Mouse (Mus musculus): ENCODE data around the gene Churc1. TPM values are rescaled to one million over a fixed set of nuclear protein-coding genes. Genes with fewer than 3 reads are reported as not detected.
A peak's percentile ranks its signal among the peaks of the same experiment; 100 is the strongest.

Churc1 gene
- polyA plus RNA-seq, 1 experiment = 32.2 TPM

GRCm38 (mm10) chr12:76832704-76833103, 67.4 kb downstream of the Churc1 start:
- Histone ChIP-seq H3K4me1 (ENCODE audit: control insufficient read depth, insufficient read depth, low read length) (no peaks in the 10 kb centered on the region), H3K27ac (ENCODE audit: control insufficient read depth, insufficient read depth, low read depth, low read length, poor library complexity) (no peak overlapping the region), H3K4me3 (replicated peaks; ENCODE audit: control insufficient read depth, low read depth, low read length) (no peak overlapping the region)
- TF ChIP-seq CTCF (IDR thresholded peaks at IDR 0.05; ENCODE audit: control insufficient read depth, insufficient read depth, low read length) (peak; percentile 70), POLR2A (IDR thresholded peaks at IDR 0.05; ENCODE audit: borderline replicate concordance, control insufficient read depth, low read depth, low read length) (no peak)
- 8% methylated on average over 3 of the region's 3 CpGs for WGBS

Other genes with a start within 250 kb of the Churc1 start
- 9.6 and 24.0 TPM in 2 replicates for gene Plekhg3, start 234.6 kb upstream of the Churc1 start, polyA plus RNA-seq (2011; ENCODE audit: insufficient read depth, insufficient read length, low replicate concordance, missing spikeins)
- gene Sptb, start 55.0 kb upstream of the Churc1 start, polyA plus RNA-seq (2011; ENCODE audit: insufficient read depth, insufficient read length, low replicate concordance, missing spikeins) = 89.3 and 102 TPM in 2 replicates
- gene Fntb, start 51 bp downstream of the Churc1 start, polyA plus RNA-seq (2011; ENCODE audit: insufficient read depth, insufficient read length, low replicate concordance, missing spikeins) = 12.5 and 15.7 TPM in 2 replicates
- gene Gpx2, start 30.0 kb downstream of the Churc1 start, polyA plus RNA-seq (2011; ENCODE audit: insufficient read depth, insufficient read length, low replicate concordance, missing spikeins) = 1.6 TPM in 1 of 2 replicates, not detected in the other
- 2.4 TPM in 1 of 2 replicates, not detected in the other for gene Rab15, start 57.4 kb downstream of the Churc1 start, polyA plus RNA-seq (2011; ENCODE audit: insufficient read depth, insufficient read length, low replicate concordance, missing spikeins)
- gene Max, start 196.7 kb downstream of the Churc1 start, polyA plus RNA-seq (2011; ENCODE audit: insufficient read depth, insufficient read length, low replicate concordance, missing spikeins) = 102 and 151 TPM in 2 replicates